Mouse (Mus musculus) lung, adult 2 months (tissue): ENCODE measurements around the gene Trappc10.

Experiments used
- CTCF ChIP-seq: fragments of 200-500 bp; IDR thresholded peaks from 2 replicates; pipeline ENCODE4 v1.5.1; 2011; ENCODE audit warnings: mild to moderate bottlenecking, low read length, control low read depth; ENCODE audit not compliant: insufficient read depth
- POLR2A ChIP-seq: fragments of 200-500 bp; IDR thresholded peaks from 2 replicates; pipeline ENCODE4 v1.6.1; 2011; ENCODE audit warnings: low read depth, mild to moderate bottlenecking, control low read depth, low read length, borderline replicate concordance; ENCODE audit errors: extremely low read depth

DNA sequence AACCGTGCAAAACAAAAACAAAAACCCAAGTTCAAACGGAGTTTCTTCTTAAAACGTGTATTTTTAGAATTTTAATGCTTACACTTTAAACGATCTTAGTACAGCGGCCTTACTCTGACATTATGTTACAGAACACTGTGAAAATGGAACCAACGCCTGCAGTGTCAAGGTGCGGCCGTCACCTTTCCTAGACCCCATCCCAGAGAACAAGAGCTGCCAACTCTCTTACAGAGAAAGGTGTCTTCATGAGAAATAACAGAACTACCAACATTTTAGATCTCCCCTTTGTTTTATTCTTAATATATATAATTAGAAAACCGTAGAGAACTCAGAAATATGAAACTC lies 59.1 kb downstream of the Trappc10 start:
- TF ChIP-seq CTCF (no peak), POLR2A (no peak)
